Mouse (Mus musculus) heart, adult 8-10 months (tissue): ENCODE data around the gene Mtch2. TPM values are rescaled to one million over a fixed set of nuclear protein-coding genes. Genes with fewer than 3 reads are reported as not detected.

Experiments used
- DNase-seq: peaks from one replicate; pipeline ENCODE4 v3.0.0; 2022; ENCODE audit warnings: low spot score
- total RNA-seq, 4 experiments: library from RNA; stranded (reverse); gene quantifications; 2 replicates each; pipeline ENCODE4 v1.2.4; 2022

Gene Mtch2
- total RNA-seq, 4 experiments from 2014 or later, result 165 to 183 (median 182) TPM

- no peak for DNase-seq
Measured at GRCm38 (mm10) chr2:90906721-90907120, 59.8 kb downstream of the Mtch2 start.

GRCm38 (mm10) chr2:90910861-90911260, 63.9 kb downstream of the Mtch2 start:
- no peak for DNase-seq

GRCm38 (mm10) chr2:90911668-90912067, 64.7 kb downstream of the Mtch2 start:
- DNase-seq, result no peak

- DNase-seq, result no peak
Measured at GRCm38 (mm10) chr2:90913671-90914070, 66.7 kb downstream of the Mtch2 start.

GRCm38 (mm10) chr2:90915516-90915915, 68.6 kb downstream of the Mtch2 start:
- no peak for DNase-seq

Other genes starting within 250 kb of the Mtch2 start
- 10 to 100 TPM in 3 of 4 experiments, 1 to 10 TPM in 1; 9.6 to 14.1 (median 13.6) TPM for gene Nup160, start 169.9 kb upstream of the Mtch2 start, total RNA-seq
- gene Fnbp4, start 101.8 kb upstream of the Mtch2 start, total RNA-seq, result 10 to 100 TPM; 11.1 to 18.2 (median 14.5) TPM
- gene Agbl2, start 64.4 kb upstream of the Mtch2 start, total RNA-seq, result 1 to 10 TPM; 1.0 to 2.4 (median 1.6) TPM
- 1 to 10 TPM; 2.6 to 4.9 (median 3.5) TPM for gene C1qtnf4, start 38.7 kb downstream of the Mtch2 start, total RNA-seq
- 10 to 100 TPM; 21.7 to 28.3 (median 24.5) TPM for gene Kbtbd4, start 57.6 kb downstream of the Mtch2 start, total RNA-seq
- 1,000 to 10,000 TPM in 1 of 4 experiments, 100 to 1,000 TPM in 3; 876 to 1,074 (median 969) TPM for gene Ndufs3, start 57.7 kb downstream of the Mtch2 start, total RNA-seq
- gene Celf1, start 93.2 kb downstream of the Mtch2 start, total RNA-seq, result 10 to 100 TPM; 68.9 to 76.7 (median 74.4) TPM
- gene Rapsn, start 188.5 kb downstream of the Mtch2 start, total RNA-seq, result 10 to 100 TPM; 15.4 to 19.4 (median 16.4) TPM
- gene Psmc3, start 206.9 kb downstream of the Mtch2 start, total RNA-seq, result 100 to 1,000 TPM; 192 to 274 (median 220) TPM
- 10 to 100 TPM; 19.0 to 26.0 (median 23.6) TPM for gene Slc39a13, start 223.3 kb downstream of the Mtch2 start, total RNA-seq
- gene Spi1, start 235.2 kb downstream of the Mtch2 start, total RNA-seq, result 1 to 10 TPM; 2.8 to 6.1 (median 3.2) TPM